15 mouse cellular contexts compared by ENCODE assay signal in genomic region chr12:21220596-21220995, GRCm38 (mm10).
"Had no signal": no experiment of that assay in that cellular context is flagged by ENCODE, and none has a peak within 500 bp of the region (broad histone marks: within the 10 kb centered on the region; RNA-seq: fewer than 3 reads in every experiment).

No protein-coding gene starts in this region.

- H3K27me3 ChIP-seq: neural tube, embryonic 15.5 days; stomach, embryonic 15.5 days had no signal

- H3K4me3 ChIP-seq: neural tube, embryonic 15.5 days; stomach, embryonic 15.5 days had no signal

- H3K9me3 ChIP-seq: neural tube, embryonic 15.5 days; stomach, embryonic 15.5 days had no signal

- H3K27ac ChIP-seq: neural tube, embryonic 15.5 days; stomach, embryonic 15.5 days; stomach, postnatal 0 days had no signal

- H3K4me1 ChIP-seq: neural tube, embryonic 15.5 days; stomach, embryonic 15.5 days had no signal

- H3K9ac ChIP-seq: neural tube, embryonic 15.5 days; stomach, embryonic 15.5 days had no signal

- H3K4me2 ChIP-seq: neural tube, embryonic 15.5 days; stomach, embryonic 15.5 days had no signal

- DNase-seq: retina, postnatal 1 day; right cerebral cortex, adult 18-20 months; right cerebral cortex, postnatal 14 days; right cerebral cortex, postnatal 25 days; right cerebral cortex, postnatal 4 days; spleen, adult 18-20 months; thymus, adult 18-20 months; thymus, adult 2 months; thymus, postnatal 14 days; thymus, postnatal 25 days; thymus, postnatal 36 days; thymus, postnatal 4 days had no signal
